Mouse (Mus musculus) hindbrain, embryonic 15.5 days (tissue): Measurements from ENCODE around the gene Runx3. TPM values are rescaled to one million over a fixed set of nuclear protein-coding genes. Genes with fewer than 3 reads are reported as not detected.

Experiments
- ATAC-seq: fragments of 200-750 bp; cut with Nextera tagmentation; 2 replicates; pipeline ENCODE4 v1.8.0; 2017; ENCODE audit warnings: low read depth, moderate number of reproducible peaks, moderate TSS enrichment; ENCODE audit not compliant: low FRiP score
- H3K27ac ChIP-seq: fragments of 300-500 bp; sonication (generic); replicated peaks from 2 replicates; pipeline ENCODE4 v1.5.1; 2015; ENCODE audit warnings: mild to moderate bottlenecking, inconsistent platforms
- H3K27me3 ChIP-seq: fragments of 300-500 bp; sonication (generic); 2 replicates; pipeline ENCODE4 v1.6.1; 2015; ENCODE audit warnings: control low read depth, inconsistent platforms
- H3K36me3 ChIP-seq: fragments of 300-500 bp; sonication (generic); 2 replicates; pipeline ENCODE4 v1.6.1; 2015; ENCODE audit warnings: control low read depth, inconsistent platforms
- H3K4me1 ChIP-seq: fragments of 300-500 bp; sonication (generic); replicated peaks from 2 replicates; pipeline ENCODE4 v1.6.1; 2015; ENCODE audit warnings: control low read depth, inconsistent platforms
- H3K4me2 ChIP-seq: fragments of 300-500 bp; sonication (generic); 2 replicates; pipeline ENCODE4 v1.6.1; 2015; ENCODE audit warnings: moderate library complexity, mild to moderate bottlenecking, inconsistent platforms
- H3K4me3 ChIP-seq: fragments of 300-500 bp; sonication (generic); 2 replicates; pipeline ENCODE4 v1.5.1; 2015; ENCODE audit warnings: mild to moderate bottlenecking, inconsistent platforms
- H3K9ac ChIP-seq: fragments of 300-500 bp; sonication (generic); 2 replicates; pipeline ENCODE4 v1.6.1; 2015; ENCODE audit warnings: inconsistent platforms
- H3K9me3 ChIP-seq: fragments of 300-500 bp; sonication (generic); 2 replicates; pipeline ENCODE4 v1.6.1; 2016; ENCODE audit warnings: control low read depth, inconsistent platforms
- WGBS: fragments of 180-500 bp; shearing (Covaris S2); methylation state at CpG from one replicate; pipeline ENCODE4 v1.1.7; 2015; 5-methylcytosine and 5-hydroxymethylcytosine counted together
- polyA plus RNA-seq: library from polyadenylated mRNA; unstranded; fragments of >200 nt; fragmentation: Nextera tagmentation; extraction: Ambion mirVana; gene quantifications from 2 replicates; pipeline ENCODE4 v1.2.1, GENCODE M21; 2015

Gene Runx3
- polyA plus RNA-seq, 1 experiment from 2014 or later: 0.05 TPM

DNA sequence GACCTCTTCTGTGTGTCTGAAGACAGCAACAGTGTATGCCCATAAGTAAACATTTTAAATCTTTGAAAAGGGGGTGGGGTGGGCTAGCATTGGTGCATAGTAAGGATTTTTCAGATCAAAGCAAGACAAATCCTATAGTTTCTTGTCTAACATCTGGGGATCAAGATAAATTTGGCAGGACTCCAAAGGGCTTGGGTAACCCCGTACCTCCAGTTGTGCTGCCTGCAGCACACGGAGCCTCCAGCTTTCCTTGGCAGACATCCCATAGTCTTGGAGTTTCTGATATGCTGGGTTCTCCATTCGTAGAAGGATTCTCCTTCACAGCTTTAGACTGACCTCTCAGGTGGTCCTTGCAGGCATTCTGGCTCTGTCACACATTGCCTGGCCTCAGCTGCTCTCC, 27.6 kb upstream of the Runx3 start:
- no peak overlapping the region for H3K9ac ChIP-seq
- 59% methylated on average over 3 of the region's 3 CpGs for WGBS

DNA sequence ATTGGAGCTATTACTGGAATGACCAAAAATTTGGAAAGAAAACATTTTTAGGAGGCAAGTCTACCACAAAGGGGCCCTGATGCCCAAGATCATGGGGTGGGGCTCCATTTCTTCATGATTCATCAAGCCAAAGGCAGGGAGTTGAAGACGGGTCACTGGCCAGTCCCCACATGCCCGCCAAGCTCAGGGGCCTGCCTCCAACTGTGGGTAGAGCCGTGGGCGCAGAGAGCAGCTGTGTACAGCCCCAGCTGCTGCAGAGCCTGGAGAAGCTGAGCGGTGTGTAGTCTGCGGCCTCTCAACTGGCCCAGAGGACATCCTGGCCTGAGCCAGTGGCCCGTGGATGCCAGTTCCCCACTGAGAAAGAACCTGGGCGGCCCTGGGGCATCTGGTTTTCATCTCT, 24.8 kb upstream of the Runx3 start:
- no peak overlapping the region for H3K4me3 ChIP-seq
- no peak overlapping the region for H3K27ac ChIP-seq
- H3K9ac ChIP-seq: no peak overlapping the region
- ATAC-seq: no peak
- no peaks in the 10 kb centered on the region for H3K36me3 ChIP-seq
- H3K27me3 ChIP-seq: no peaks in the 10 kb centered on the region
- no peaks in the 10 kb centered on the region for H3K9me3 ChIP-seq
- 88% methylated on average over 8 of the region's 8 CpGs for WGBS
- no peak overlapping the region for H3K4me2 ChIP-seq
- H3K4me1 ChIP-seq: no peaks in the 10 kb centered on the region

More for the DNA sequence above, 27.6 kb upstream of the Runx3 start:
- Histone ChIP-seq H3K27ac (no peak overlapping the region), H3K27me3 (no peaks in the 10 kb centered on the region), H3K4me1 (no peaks in the 10 kb centered on the region), H3K4me3 (no peak overlapping the region), H3K4me2 (no peak overlapping the region), H3K9me3 (no peaks in the 10 kb centered on the region), H3K36me3 (no peaks in the 10 kb centered on the region)
- ATAC-seq: no peak

DNA sequence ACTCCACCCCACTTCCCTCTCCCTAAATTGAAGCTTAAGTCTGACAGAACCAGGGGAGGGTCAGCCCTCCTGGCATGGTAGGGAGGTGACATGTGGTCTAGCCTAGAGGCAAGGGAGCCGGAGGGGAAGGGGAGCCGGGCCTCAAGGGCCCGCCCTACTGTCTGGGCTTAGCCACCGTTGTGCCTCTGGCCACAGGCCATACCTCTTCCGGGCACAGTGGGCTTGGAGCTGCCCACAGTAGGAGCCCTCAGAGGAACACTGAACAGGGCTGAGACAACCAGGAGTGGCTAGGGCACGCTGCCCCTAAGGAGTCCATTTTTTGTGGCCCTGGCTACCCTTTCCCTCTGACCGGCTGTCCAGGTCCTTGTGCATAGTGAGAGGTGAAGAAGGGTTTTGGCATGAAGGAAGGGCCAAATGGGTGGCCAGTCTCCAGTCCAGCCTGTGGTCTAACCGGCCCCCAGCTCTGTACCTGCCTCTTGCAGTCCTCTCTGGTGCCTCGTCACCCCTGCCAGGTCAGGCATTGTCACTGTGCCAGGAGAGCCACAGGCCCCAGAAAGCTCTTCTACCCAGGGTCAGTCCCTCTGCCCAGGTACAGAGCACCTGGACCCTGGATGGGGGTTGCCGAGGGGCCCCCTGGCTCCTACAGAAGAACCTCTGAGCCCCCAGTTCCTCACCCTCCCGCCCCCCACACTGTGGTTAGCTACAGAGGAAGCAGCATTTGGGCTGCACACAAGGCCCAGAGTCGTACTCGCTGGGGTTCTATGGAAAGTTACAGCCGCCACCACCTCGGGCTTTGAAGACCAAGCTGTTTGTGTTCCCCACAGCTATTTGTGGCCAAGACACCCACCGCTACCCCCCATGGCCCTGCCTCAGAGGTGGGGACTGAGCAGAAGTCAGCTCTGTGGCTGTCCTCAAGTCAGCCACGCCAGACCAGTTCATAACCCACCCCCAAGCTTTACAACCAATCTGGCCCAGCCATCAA, 22.3 kb upstream of the Runx3 start:
- no peaks in the 10 kb centered on the region for H3K36me3 ChIP-seq
- no peak for ATAC-seq
- WGBS: 92% methylated on average over 17 of the region's 17 CpGs
- H3K4me1 ChIP-seq: no peaks in the 10 kb centered on the region
- H3K9me3 ChIP-seq: no peaks in the 10 kb centered on the region
- no peak overlapping the region for H3K4me2 ChIP-seq
- H3K4me3 ChIP-seq: no peak overlapping the region
- H3K9ac ChIP-seq: no peak overlapping the region
- H3K27ac ChIP-seq: no peak overlapping the region
- H3K27me3 ChIP-seq: 0 out of 2 replicates have a peak, but pooled peaks cover 3% of the 10 kb centered on the region

DNA sequence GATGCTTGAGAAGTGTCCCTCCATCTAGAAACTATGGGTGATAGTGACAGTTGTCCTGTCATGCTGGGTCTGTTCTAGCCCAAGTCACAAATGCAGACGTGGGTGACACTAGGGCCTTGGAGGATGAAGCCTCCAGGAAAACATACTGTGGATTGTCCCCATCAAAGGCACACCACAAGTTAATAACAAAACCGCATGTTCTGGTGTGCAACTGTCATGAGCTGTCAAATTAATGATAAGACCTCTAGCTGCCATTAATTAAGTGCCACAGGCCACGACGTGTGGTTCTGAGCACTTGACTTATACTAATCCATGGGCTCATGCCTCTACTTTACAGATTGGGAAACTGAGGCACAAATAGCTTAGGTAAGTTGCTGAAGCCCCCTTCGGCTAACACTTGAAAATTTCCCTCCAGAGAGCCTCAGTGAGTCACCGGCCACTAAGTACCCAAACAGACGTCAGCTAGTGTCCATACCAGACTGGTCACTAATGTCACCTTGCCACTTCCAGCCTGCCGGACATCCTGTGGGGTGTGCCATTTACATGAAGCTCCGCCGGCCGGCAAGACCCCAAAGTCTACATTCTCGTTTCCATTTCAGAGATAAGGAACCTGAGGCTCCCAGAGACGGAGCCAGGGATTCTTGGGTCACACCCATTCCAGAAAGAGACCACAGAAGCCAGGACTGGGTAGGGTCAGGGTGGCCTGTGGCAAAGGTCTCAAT, 18.3 kb upstream of the Runx3 start:
- Histone ChIP-seq H3K4me2 (no peak overlapping the region), H3K4me3 (no peak overlapping the region), H3K9me3 (no peaks in the 10 kb centered on the region), H3K36me3 (no peaks in the 10 kb centered on the region), H3K27me3 (0 out of 2 replicates have a peak, but pooled peaks cover 3% of the 10 kb centered on the region), H3K9ac (no peak overlapping the region), H3K27ac (no peak overlapping the region), H3K4me1 (no peaks in the 10 kb centered on the region)
- WGBS: 84% methylated on average over 13 of the region's 13 CpGs
- no peak for ATAC-seq

DNA sequence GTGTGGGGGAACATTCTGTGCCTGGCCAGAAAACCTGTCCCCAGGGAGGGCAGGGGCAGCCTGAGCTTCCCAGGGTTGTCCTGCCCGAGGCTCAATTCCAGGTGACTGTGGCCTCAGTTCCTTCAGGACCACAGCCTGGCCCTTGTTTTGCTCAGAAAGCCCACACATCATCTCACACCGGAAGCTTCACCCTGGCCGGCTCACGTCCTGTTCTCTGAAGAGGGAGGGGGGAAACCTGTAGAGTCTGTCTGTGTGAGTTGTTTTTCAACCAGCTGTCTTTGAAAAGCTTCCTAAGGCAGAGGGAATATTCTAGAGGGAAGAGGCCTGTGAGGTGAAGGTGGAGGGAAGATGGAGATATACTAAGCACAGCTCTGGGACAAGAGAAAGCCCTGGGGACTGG, 17.7 kb upstream of the Runx3 start:
- H3K9ac ChIP-seq: no peak overlapping the region
- WGBS: 67% methylated on average over 4 of the region's 4 CpGs
- no peak overlapping the region for H3K4me2 ChIP-seq
- no peak for ATAC-seq
- H3K4me1 ChIP-seq: no peaks in the 10 kb centered on the region
- H3K9me3 ChIP-seq: no peaks in the 10 kb centered on the region
- 0 out of 2 replicates have a peak, but pooled peaks cover 3% of the 10 kb centered on the region for H3K27me3 ChIP-seq
- H3K4me3 ChIP-seq: no peak overlapping the region
- no peaks in the 10 kb centered on the region for H3K36me3 ChIP-seq
- no peak overlapping the region for H3K27ac ChIP-seq

DNA sequence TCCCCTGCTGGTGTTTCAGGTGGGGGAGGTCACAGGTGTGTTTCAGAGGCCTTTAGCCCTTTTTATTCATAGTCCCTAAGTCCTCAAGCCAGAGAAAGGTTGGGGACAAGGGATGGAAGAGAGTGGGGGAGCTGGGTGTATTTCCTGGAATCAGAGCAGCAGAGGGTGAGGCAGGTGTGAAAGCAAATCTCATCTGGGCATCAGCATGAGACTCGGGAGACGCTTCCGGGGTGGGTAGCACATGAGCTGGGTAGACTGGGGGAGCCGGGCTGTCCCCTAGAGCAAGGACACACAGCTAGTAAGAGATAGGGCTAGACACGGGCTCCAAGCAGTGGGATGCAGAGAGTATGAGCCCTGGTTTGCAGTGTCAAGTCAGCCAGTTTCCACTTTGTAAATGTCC, 16.7 kb upstream of the Runx3 start:
- no peak for ATAC-seq
- H3K36me3 ChIP-seq: no peaks in the 10 kb centered on the region
- H3K4me2 ChIP-seq: no peak overlapping the region
- no peak overlapping the region for H3K9ac ChIP-seq
- H3K9me3 ChIP-seq: no peaks in the 10 kb centered on the region
- WGBS: 70% methylated on average over 5 of the region's 5 CpGs
- H3K27me3 ChIP-seq: 0 out of 2 replicates have a peak, but pooled peaks cover 3% of the 10 kb centered on the region
- H3K4me3 ChIP-seq: no peak overlapping the region
- H3K27ac ChIP-seq: no peak overlapping the region
- no peaks in the 10 kb centered on the region for H3K4me1 ChIP-seq

DNA sequence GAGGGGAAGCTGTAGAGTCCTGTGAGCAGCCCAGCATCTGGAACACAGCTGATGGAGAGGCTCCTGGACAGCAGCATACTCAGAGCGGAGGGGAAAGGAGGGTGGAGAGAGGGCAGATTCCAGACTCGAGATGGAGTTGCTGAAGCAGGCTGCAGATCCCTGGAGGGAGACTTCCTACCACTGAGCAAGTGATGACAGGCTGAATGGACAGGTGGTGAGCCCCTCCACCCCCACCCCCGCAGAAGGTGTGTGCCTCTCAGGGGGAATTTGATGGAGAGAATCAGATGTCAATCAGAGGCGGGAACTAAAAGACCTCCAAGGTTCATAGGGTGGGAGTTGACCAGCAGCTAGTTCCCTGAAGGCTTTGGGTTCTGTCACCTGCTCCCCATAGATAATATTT, 13.5 kb upstream of the Runx3 start:
- WGBS: 71% methylated on average over 4 of the region's 4 CpGs

DNA sequence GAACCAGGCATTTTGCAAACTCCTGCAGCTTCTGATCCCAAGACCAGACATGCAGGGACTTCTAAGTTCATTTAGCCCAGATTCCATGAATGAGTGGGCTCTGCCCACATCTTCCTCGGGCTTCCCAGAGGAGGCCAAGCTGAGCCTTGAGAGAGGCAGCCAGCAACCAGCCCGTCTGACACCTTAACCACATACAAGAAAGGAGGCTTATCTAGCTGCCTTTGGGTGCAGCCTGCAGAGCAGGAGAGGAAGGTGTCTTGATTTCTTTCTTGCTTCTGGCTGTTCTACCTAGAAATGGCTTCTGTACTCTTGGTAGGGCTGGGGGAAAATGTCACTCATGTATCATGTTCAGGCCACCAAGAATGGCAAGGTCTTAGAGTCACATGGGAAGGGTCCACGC, 11.8 kb upstream of the Runx3 start:
- Histone ChIP-seq H3K4me2 (no peak overlapping the region), H3K9ac (no peak overlapping the region)

More for the DNA sequence above, 13.5 kb upstream of the Runx3 start:
- Histone ChIP-seq H3K27ac (no peak overlapping the region), H3K9ac (no peak overlapping the region), H3K4me2 (no peak overlapping the region), H3K4me1 (no peaks in the 10 kb centered on the region), H3K9me3 (0 out of 2 replicates have a peak, but pooled peaks cover 3% of the 10 kb centered on the region), H3K36me3 (no peaks in the 10 kb centered on the region), H3K4me3 (no peak overlapping the region), H3K27me3 (0 out of 2 replicates have a peak, but pooled peaks cover 3% of the 10 kb centered on the region)
- ATAC-seq: no peak

DNA sequence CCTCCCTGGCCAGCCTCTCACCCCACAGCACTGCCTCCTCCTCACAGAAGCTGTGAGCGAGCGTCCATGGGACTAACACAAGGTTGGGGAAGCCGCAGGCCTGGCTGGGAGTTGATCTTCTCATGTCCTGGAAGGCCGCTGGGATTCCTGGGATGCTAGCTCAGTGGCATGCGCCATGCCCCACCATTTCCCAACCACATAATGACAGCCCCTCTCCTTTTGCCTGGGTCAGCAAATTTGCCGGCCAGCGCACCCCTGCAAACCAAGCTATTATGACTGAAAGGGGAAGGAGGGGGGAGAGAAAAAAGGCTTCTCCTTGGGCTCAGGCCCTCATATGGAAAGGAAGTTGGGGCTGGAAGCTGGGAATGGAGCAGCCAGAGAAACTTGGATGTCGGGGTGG, 6.8 kb upstream of the Runx3 start:
- 87% methylated on average over 8 of the region's 8 CpGs for WGBS
- H3K9me3 ChIP-seq: 0 out of 2 replicates have a peak, but pooled peaks cover 8% of the 10 kb centered on the region
- H3K36me3 ChIP-seq: no peaks in the 10 kb centered on the region
- no peaks in the 10 kb centered on the region for H3K27me3 ChIP-seq
- no peaks in the 10 kb centered on the region for H3K4me1 ChIP-seq
- ATAC-seq: no peak
- no peak overlapping the region for H3K9ac ChIP-seq
- H3K4me3 ChIP-seq: no peak overlapping the region
- no peak overlapping the region for H3K4me2 ChIP-seq
- H3K27ac ChIP-seq: no peak overlapping the region

More for the DNA sequence above, 11.8 kb upstream of the Runx3 start:
- no peaks in the 10 kb centered on the region for H3K27me3 ChIP-seq
- 0 out of 2 replicates have a peak, but pooled peaks cover 8% of the 10 kb centered on the region for H3K9me3 ChIP-seq
- no peak for ATAC-seq
- no peak overlapping the region for H3K4me3 ChIP-seq
- H3K27ac ChIP-seq: no peak overlapping the region
- H3K36me3 ChIP-seq: no peaks in the 10 kb centered on the region
- no peaks in the 10 kb centered on the region for H3K4me1 ChIP-seq
- WGBS: 85% methylated on average over 3 of the region's 3 CpGs

DNA sequence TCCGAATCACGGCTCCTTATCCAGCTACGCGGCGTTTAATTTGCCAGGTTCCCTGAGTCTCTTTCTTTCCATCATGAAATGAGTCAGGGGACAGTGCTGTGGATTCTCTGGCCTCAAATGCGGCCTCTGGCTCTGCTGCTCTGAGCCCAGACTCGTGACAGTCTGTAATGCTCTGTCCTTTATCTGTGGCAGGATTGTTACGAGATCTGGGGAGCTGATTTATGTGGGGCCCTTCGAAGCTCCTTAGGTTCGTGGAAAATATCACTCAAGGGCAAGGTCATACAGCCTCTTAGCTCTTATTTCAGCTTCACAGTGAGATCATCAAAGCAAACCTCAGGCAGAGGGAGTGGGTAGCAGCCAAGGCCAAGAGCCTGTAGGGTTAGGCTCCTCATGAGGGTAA, 6.2 kb upstream of the Runx3 start:
- ATAC-seq: no peak
- Histone ChIP-seq H3K9me3 (0 out of 2 replicates have a peak, but pooled peaks cover 8% of the 10 kb centered on the region), H3K9ac (no peak overlapping the region), H3K27ac (no peak overlapping the region), H3K4me2 (no peak overlapping the region), H3K4me1 (no peaks in the 10 kb centered on the region), H3K36me3 (no peaks in the 10 kb centered on the region), H3K27me3 (no peaks in the 10 kb centered on the region), H3K4me3 (no peak overlapping the region)
- WGBS: 84% methylated on average over 10 of the region's 10 CpGs

DNA sequence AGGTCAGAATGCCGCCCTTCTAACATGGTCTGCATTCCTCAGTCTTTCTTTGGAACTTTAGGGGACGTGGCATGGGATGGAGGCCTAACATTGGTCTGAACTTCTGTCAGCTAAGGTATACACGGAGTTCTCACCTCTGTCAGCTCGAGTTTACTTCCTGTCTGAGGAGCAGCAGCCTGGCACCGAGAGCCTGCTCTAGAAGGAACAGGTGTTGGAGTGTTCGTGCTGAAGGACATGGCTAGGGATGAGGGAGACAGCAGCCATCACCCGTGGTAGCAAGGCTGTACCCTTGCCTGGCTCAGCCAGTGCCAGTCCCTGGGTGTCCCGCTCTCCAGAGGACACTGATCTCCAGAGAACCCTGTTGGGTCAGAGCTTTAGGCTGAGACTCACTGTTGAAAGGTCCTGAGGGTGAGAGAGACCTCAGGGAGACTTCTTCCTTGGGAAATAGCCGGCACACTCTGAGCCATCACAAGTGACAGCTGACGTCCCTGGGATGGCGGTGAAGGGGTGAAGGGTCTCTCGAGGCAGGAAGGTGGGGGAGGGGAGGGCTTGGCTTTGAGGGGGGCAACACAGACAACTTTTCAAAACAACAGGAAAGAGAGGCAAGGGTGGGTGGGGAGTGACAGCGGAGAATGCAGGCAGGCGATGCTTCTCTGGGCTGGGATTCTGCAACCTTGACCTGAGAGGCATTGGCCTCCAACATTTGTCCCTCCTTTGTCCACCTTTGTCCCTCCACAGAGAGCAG, 4.9 kb upstream of the Runx3 start:
- Histone ChIP-seq H3K9me3 (0 out of 2 replicates have a peak, but pooled peaks cover 8% of the 10 kb centered on the region), H3K4me3 (no peak overlapping the region), H3K27ac (no peak overlapping the region), H3K4me2 (no peak overlapping the region), H3K4me1 (no peaks in the 10 kb centered on the region), H3K36me3 (no peaks in the 10 kb centered on the region), H3K27me3 (no peaks in the 10 kb centered on the region), H3K9ac (no peak overlapping the region)
- 59% methylated on average over 14 of the region's 14 CpGs for WGBS
- no peak for ATAC-seq
